In the genomic region with DNA sequence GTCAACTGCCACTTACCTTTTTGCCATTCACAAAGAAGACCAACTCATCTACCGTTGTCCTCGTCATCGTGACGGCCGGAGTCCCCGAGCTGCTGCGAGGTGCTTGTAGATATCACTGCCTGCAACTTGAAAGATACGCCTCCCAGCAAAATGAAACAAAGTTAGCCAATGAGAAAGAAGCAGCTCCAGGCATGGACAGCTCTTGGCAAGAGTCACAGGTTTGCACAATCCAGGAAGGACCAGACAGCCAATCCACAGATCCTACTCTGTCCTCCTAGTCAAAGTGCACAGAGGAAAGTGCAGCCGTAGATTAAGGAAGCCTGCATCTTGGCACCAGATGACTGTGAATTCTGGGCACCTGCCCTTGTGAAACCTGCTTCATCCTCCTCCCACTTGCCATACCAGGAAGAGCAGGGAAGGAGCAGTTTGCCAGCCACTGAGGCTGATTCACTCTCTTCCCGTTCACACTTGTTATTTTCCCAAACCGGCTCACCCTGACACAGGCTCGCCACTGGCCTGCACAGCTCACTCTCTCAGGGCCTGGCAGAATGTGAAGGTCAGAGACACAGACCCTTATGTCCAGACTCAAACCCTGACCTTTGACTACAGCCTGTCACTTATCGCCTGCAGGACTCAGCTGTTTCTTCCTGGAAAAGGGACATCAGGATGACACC, we compare ENCODE assay signal across 8 mouse cellular contexts. TPM values are rescaled to one million over a fixed set of nuclear protein-coding genes. Genes with fewer than 3 reads are reported as not detected.
DNase-seq lines count a peak whose midpoint lies in the region; ATAC-seq lines count a peak whose summit lies in the region.

A gene (minus strand): TSS at position 135 of the 674 bp plus-strand sequence.

- 0 out of 2 replicates have a peak, but pooled peaks cover 2% of the 10 kb centered on the region for H3K9me3 ChIP-seq in embryonic facial prominence, embryonic 14.5 days (ENCODE audit: control insufficient read depth, low read length)
- H3K9me3 ChIP-seq in embryonic facial prominence, embryonic 10.5 days = no peaks in the 10 kb centered on the region
- H3K9me3 ChIP-seq in heart, embryonic 11.5 days (replicated peaks; ENCODE audit: control insufficient read depth, low read length) = no peaks in the 10 kb centered on the region
- no peaks in the 10 kb centered on the region for H3K9me3 ChIP-seq in stomach, embryonic 16.5 days (replicated peaks; ENCODE audit: control insufficient read depth, low read length)

- peak; percentile 39 for DNase-seq in embryonic facial prominence, embryonic 14.5 days (ENCODE audit: low spot score)
- DNase-seq in embryonic facial prominence, embryonic 10.5 days (ENCODE audit: low spot score) = no peak
- DNase-seq in adrenal gland, adult 18-20 months (ENCODE audit: low spot score in 2 of 2) = peak; percentile 51 to 53
- DNase-seq in large intestine, adult 2 months (ENCODE audit: low read depth, low spot score) = peak; percentile 94
- no peak for DNase-seq in thymus, postnatal 10 days (ENCODE audit: low spot score in 2 of 2)
- DNase-seq in cerebellum, adult 9-11 months = no peak

- H3K4me1 ChIP-seq in embryonic facial prominence, embryonic 14.5 days (ENCODE audit: control insufficient read depth, insufficient read depth, low read length) = no peaks in the 10 kb centered on the region
- no peaks in the 10 kb centered on the region for H3K4me1 ChIP-seq in embryonic facial prominence, embryonic 10.5 days
- no peaks in the 10 kb centered on the region for H3K4me1 ChIP-seq in heart, embryonic 11.5 days (ENCODE audit: control insufficient read depth, insufficient read depth, low read length)
- H3K4me1 ChIP-seq in stomach, embryonic 16.5 days (ENCODE audit: control insufficient read depth, insufficient read depth, low read length) = no peaks in the 10 kb centered on the region

- 74% methylated on average over 13 of the region's 13 CpGs for WGBS in embryonic facial prominence, embryonic 14.5 days
- WGBS in embryonic facial prominence, embryonic 10.5 days = 83% methylated on average over 13 of the region's 13 CpGs
- 71% methylated on average over 13 of the region's 13 CpGs for WGBS in heart, embryonic 11.5 days (ENCODE audit: insufficient replicate concordance)
- 5% methylated on average over 13 of the region's 13 CpGs for WGBS in large intestine, adult 2 months
- WGBS in stomach, embryonic 16.5 days = 68% methylated on average over 13 of the region's 13 CpGs

- no peak within 1 kb of the TSS for H3K9ac ChIP-seq in embryonic facial prominence, embryonic 14.5 days (ENCODE audit: low read depth, low read length)
- no peak within 1 kb of the TSS for H3K9ac ChIP-seq in heart, embryonic 11.5 days (ENCODE audit: low read depth, low read length)
- H3K9ac ChIP-seq in stomach, embryonic 16.5 days (ENCODE audit: low read length) = no peak within 1 kb of the TSS

- H3K27me3 ChIP-seq in embryonic facial prominence, embryonic 14.5 days (replicated peaks; ENCODE audit: control insufficient read depth, insufficient read depth, low read length) = no peaks in the 10 kb centered on the region
- no peaks in the 10 kb centered on the region for H3K27me3 ChIP-seq in embryonic facial prominence, embryonic 10.5 days (replicated peaks; ENCODE audit: low read depth, poor library complexity, severe bottlenecking)
- H3K27me3 ChIP-seq in heart, embryonic 11.5 days (ENCODE audit: control insufficient read depth, insufficient read depth, low read length) = no peaks in the 10 kb centered on the region
- H3K27me3 ChIP-seq in stomach, embryonic 16.5 days (ENCODE audit: control insufficient read depth, insufficient read depth, low read length) = no peaks in the 10 kb centered on the region

- no peak within 1 kb of the TSS for H3K4me3 ChIP-seq in embryonic facial prominence, embryonic 14.5 days (ENCODE audit: low read depth, low read length)
- H3K4me3 ChIP-seq in embryonic facial prominence, embryonic 10.5 days = no peak within 1 kb of the TSS
- no peak within 1 kb of the TSS for H3K4me3 ChIP-seq in heart, embryonic 11.5 days (ENCODE audit: low read depth, low read length)
- peak within 1 kb of the TSS; percentile 10; the same call in 1 of the 2 replicates for H3K4me3 ChIP-seq in stomach, embryonic 16.5 days (replicated peaks; ENCODE audit: low read length)

- H3K4me2 ChIP-seq in embryonic facial prominence, embryonic 14.5 days (ENCODE audit: low read depth, low read length) = no peak within 1 kb of the TSS
- 0 out of 2 replicates have a peak within 1 kb of the TSS, but pooled peaks have one; percentile 11 for H3K4me2 ChIP-seq in heart, embryonic 11.5 days
- peak within 1 kb of the TSS; percentile 27; the same call in 1 of the 2 replicates for H3K4me2 ChIP-seq in stomach, embryonic 16.5 days (ENCODE audit: low read depth, low read length)

- no peak within 1 kb of the TSS for H3K27ac ChIP-seq in embryonic facial prominence, embryonic 14.5 days (replicated peaks; ENCODE audit: low read depth, low read length)
- H3K27ac ChIP-seq in embryonic facial prominence, embryonic 10.5 days (replicated peaks) = no peak within 1 kb of the TSS
- no peak within 1 kb of the TSS for H3K27ac ChIP-seq in heart, embryonic 11.5 days (ENCODE audit: low read depth, low read length)
- H3K27ac ChIP-seq in stomach, embryonic 16.5 days (ENCODE audit: low read length) = peak within 1 kb of the TSS; percentile 39; the same call in 1 of the 2 replicates

- H3K36me3 ChIP-seq in embryonic facial prominence, embryonic 14.5 days (ENCODE audit: control insufficient read depth, insufficient read depth, low read length) = no peaks in the 10 kb centered on the region
- H3K36me3 ChIP-seq in embryonic facial prominence, embryonic 10.5 days (replicated peaks) = no peaks in the 10 kb centered on the region
- H3K36me3 ChIP-seq in heart, embryonic 11.5 days (ENCODE audit: control insufficient read depth, insufficient read depth, low read length) = no peaks in the 10 kb centered on the region
- H3K36me3 ChIP-seq in stomach, embryonic 16.5 days (ENCODE audit: control insufficient read depth, insufficient read depth, low read length) = no peaks in the 10 kb centered on the region

- no peak; the same call in 1 of the 2 replicates for ATAC-seq in embryonic facial prominence, embryonic 14.5 days (ENCODE audit: low read depth)
- no peak for ATAC-seq in heart, embryonic 11.5 days (replicated peaks; ENCODE audit: insufficient number of reproducible peaks, low FRiP score, low TSS enrichment)
- peak; percentile 68; the same call in 1 of the 2 replicates for ATAC-seq in stomach, embryonic 16.5 days (ENCODE audit: insufficient read depth, low FRiP score)

RNA-seq across cellular contexts. Expression of the gene that starts here (rescaled TPM):
- polyA plus RNA-seq in embryonic facial prominence, embryonic 14.5 days (2014; fragmentation: Nextera tagmentation; extraction: Ambion mirVana) = 2.5 TPM in 2 replicates
- polyA plus RNA-seq in embryonic facial prominence, embryonic 10.5 days (2016; fragmentation: Nextera tagmentation; extraction: Ambion mirVana) = 0.06 and 0.26 TPM in 2 replicates
- 100 to 1,000 TPM; 130 to 431 TPM for total RNA-seq in adrenal gland, adult 18-20 months (2021)
- 0.08 and 0.39 TPM in 2 replicates for polyA plus RNA-seq in heart, embryonic 11.5 days (2014; fragmentation: Nextera tagmentation; extraction: Ambion mirVana)
- polyA plus RNA-seq in large intestine, adult 2 months (2012; rRNA removed) = 126 and 243 TPM in 2 replicates
- polyA plus RNA-seq in stomach, embryonic 16.5 days (2015; fragmentation: Nextera tagmentation; extraction: Ambion mirVana) = 8.0 and 14.7 TPM in 2 replicates

Comparison
In these comparisons a context has a peak if more than half of its experiments do, and no peak if none do; other contexts are left out.
1. DNase-seq: peak in embryonic facial prominence, embryonic 14.5 days (single experiment), adrenal gland, adult 18-20 months (2 of 2) and large intestine, adult 2 months (single experiment); none in embryonic facial prominence, embryonic 10.5 days (single experiment), thymus, postnatal 10 days (0 of 2) and cerebellum, adult 9-11 months (single experiment).